Mouse (Mus musculus) heart, postnatal 0 days (tissue): ENCODE measurements around the gene Dnaaf3. TPM values are rescaled to one million over a fixed set of nuclear protein-coding genes. Genes with fewer than 3 reads are reported as not detected.

Experiments
- ATAC-seq: fragments of 200-750 bp; cut with Nextera tagmentation; 2 replicates; pipeline ENCODE4 v1.8.0; 2017; ENCODE audit warnings: low read depth, moderate number of reproducible peaks, moderate library complexity; ENCODE audit not compliant: insufficient read depth
- DNase-seq: peaks from one replicate; pipeline ENCODE4 v3.0.0-alpha.2; 2016; ENCODE audit warnings: low spot score
- H3K27ac ChIP-seq: fragments of 300-500 bp; sonication (generic); 2 replicates; pipeline ENCODE4 v1.5.1; 2014; ENCODE audit warnings: low read depth, mild to moderate bottlenecking
- H3K27me3 ChIP-seq: fragments of 300-500 bp; sonication (generic); 2 replicates; pipeline ENCODE4 v1.6.1; 2014; ENCODE audit warnings: low read length, mixed read lengths; ENCODE audit not compliant: control insufficient read depth, insufficient read depth
- H3K36me3 ChIP-seq: fragments of 300-500 bp; sonication (generic); replicated peaks from 2 replicates; pipeline ENCODE4 v1.6.1; 2014; ENCODE audit warnings: low read length, mixed read lengths; ENCODE audit not compliant: control insufficient read depth, insufficient read depth
- H3K4me1 ChIP-seq: fragments of 300-500 bp; sonication (generic); 2 replicates; pipeline ENCODE4 v1.6.1; 2014; ENCODE audit warnings: antibody characterized with exemption; ENCODE audit not compliant: control insufficient read depth, insufficient read depth
- H3K4me2 ChIP-seq: fragments of 300-500 bp; sonication (generic); 2 replicates; pipeline ENCODE4 v1.6.1; 2014; ENCODE audit warnings: low read depth, mild to moderate bottlenecking, low read length, moderate library complexity
- H3K4me3 ChIP-seq: fragments of 300-500 bp; sonication (generic); 2 replicates; pipeline ENCODE4 v1.5.1; 2014; ENCODE audit warnings: low read depth, low read length
- H3K9ac ChIP-seq: fragments of 300-500 bp; sonication (generic); replicated peaks from 2 replicates; pipeline ENCODE4 v1.6.1; 2014; ENCODE audit warnings: low read depth, low read length, mixed read lengths
- H3K9me3 ChIP-seq: fragments of 300-500 bp; sonication (generic); replicated peaks from 2 replicates; pipeline ENCODE4 v1.6.1; 2016; ENCODE audit warnings: low read length; ENCODE audit not compliant: control insufficient read depth
- CTCF ChIP-seq: IDR thresholded peaks from 2 replicates; pipeline ENCODE4 v1.5.1; 2016; ENCODE audit warnings: antibody characterized with exemption, control low read depth, low read depth
- EP300 ChIP-seq: IDR thresholded peaks from 2 replicates; pipeline ENCODE4 v1.6.1; 2016; ENCODE audit warnings: antibody characterized with exemption, low read depth
- WGBS: fragments of 180-500 bp; shearing (Covaris S2); extraction: QIAGEN DNeasy Blood & Tissue Kit; methylation state at CpG from one replicate; pipeline ENCODE4 v1.1.7; 2014; 5-methylcytosine and 5-hydroxymethylcytosine counted together
- microRNA-seq: library from miRNA; unstranded; fragments of <30 nt; microRNA quantifications from one replicate; pipeline ENCODE4, GENCODE M21; 2016
- polyA plus RNA-seq: library from polyadenylated mRNA; unstranded; fragments of >200 nt; fragmentation: Nextera tagmentation; extraction: Ambion mirVana; gene quantifications from 2 replicates; pipeline ENCODE4 v1.2.1, GENCODE M21; 2015
- total RNA-seq: library from RNA; depleted of rRNA; stranded (reverse); fragments of >200 nt; gene quantifications from 2 replicates; pipeline ENCODE4 v1.2.3, GENCODE M21; 2014; ENCODE audit warnings: low replicate concordance; rRNA removed

Gene Dnaaf3
- total and polyA plus RNA-seq, 2 experiments from 2014 or later, result 0.11 to 0.60 TPM

GRCm38 (mm10) chr7:4479674-4480073 lies 52.6 kb downstream of the Dnaaf3 start:
- no peaks in the 10 kb centered on the region for H3K9me3 ChIP-seq
- peaks cover 10% of the 10 kb centered on the region for H3K4me1 ChIP-seq
- no peaks in the 10 kb centered on the region for H3K27me3 ChIP-seq
- no peak overlapping the region for H3K4me2 ChIP-seq
- H3K4me3 ChIP-seq, result no peak overlapping the region
- H3K36me3 ChIP-seq, result peaks cover 40% of the 10 kb centered on the region
- H3K9ac ChIP-seq, result no peak overlapping the region
- peak; percentile 76 for TF ChIP-seq CTCF
- TF ChIP-seq EP300, result no peak
- WGBS, result 27% methylated on average over 6 of the region's 6 CpGs
- ATAC-seq, result no peak
- no peak for DNase-seq
- no peak overlapping the region for H3K27ac ChIP-seq

GRCm38 (mm10) chr7:4478796-4479291 lies 53.4 kb downstream of the Dnaaf3 start:
- Histone ChIP-seq H3K27ac (peak overlapping the region; percentile 92), H3K27me3 (0 out of 2 replicates have a peak, but pooled peaks cover 4% of the 10 kb centered on the region), H3K4me2 (peak overlapping the region; percentile 98), H3K4me3 (peak overlapping the region; percentile 61), H3K4me1 (peaks cover 10% of the 10 kb centered on the region), H3K9me3 (no peaks in the 10 kb centered on the region), H3K9ac (peak overlapping the region; percentile 69), H3K36me3 (peaks cover 32% of the 10 kb centered on the region)
- ATAC-seq, result peak; percentile 2; the same call in 1 of the 2 replicates
- DNase-seq, result no peak
- WGBS, result 3% methylated on average over 16 of the region's 16 CpGs
- TF ChIP-seq EP300, result no peak
- no peak for TF ChIP-seq CTCF

GRCm38 (mm10) chr7:4478021-4478795 lies 54.0 kb downstream of the Dnaaf3 start:
- Histone ChIP-seq H3K9me3 (no peaks in the 10 kb centered on the region), H3K4me2 (peak overlapping the region; percentile 98), H3K4me3 (peak overlapping the region; percentile 61), H3K27ac (peak overlapping the region; percentile 92), H3K4me1 (peaks cover 10% of the 10 kb centered on the region), H3K36me3 (peaks cover 25% of the 10 kb centered on the region), H3K27me3 (0 out of 2 replicates have a peak, but pooled peaks cover 6% of the 10 kb centered on the region), H3K9ac (peak overlapping the region; percentile 69)
- DNase-seq (peak; percentile 95), ATAC-seq (peak; percentile 94)
- TF ChIP-seq EP300 (0 out of 2 replicates have a peak, but pooled peaks have one; percentile 20), CTCF (0 out of 2 replicates have a peak, but pooled peaks have one; percentile 7)
- 3% methylated on average over 39 of the region's 39 CpGs for WGBS

- H3K4me1 ChIP-seq, result peaks cover 2% of the 10 kb centered on the region
- H3K9ac ChIP-seq, result no peak overlapping the region
- no peak overlapping the region for H3K4me3 ChIP-seq
- 14% methylated on average over 19 of the region's 19 CpGs for WGBS
- ATAC-seq (no peak), DNase-seq (no peak)
- H3K36me3 ChIP-seq, result no peaks in the 10 kb centered on the region
- TF ChIP-seq CTCF (no peak), EP300 (no peak)
- no peak overlapping the region for H3K4me2 ChIP-seq
- no peak overlapping the region for H3K27ac ChIP-seq
- H3K27me3 ChIP-seq, result peaks cover 23% of the 10 kb centered on the region
- no peaks in the 10 kb centered on the region for H3K9me3 ChIP-seq
Measured at GRCm38 (mm10) chr7:4473940-4474339, 58.3 kb downstream of the Dnaaf3 start.

Small RNA genes within 50 kb of the gene (microRNA-seq; reads per million reads assigned to microRNA genes)
- not detected for gene Gm23577

Other genes with a start within 250 kb of the Dnaaf3 start
- not detected in 2 replicates for gene Ncr1, start 194.7 kb downstream of the Dnaaf3 start, total RNA-seq
- not detected in 2 replicates for gene Ncr1, start 194.7 kb downstream of the Dnaaf3 start, polyA plus RNA-seq
- 0.08 TPM in 1 of 2 replicates, not detected in the other for gene Gp6, start 134.7 kb downstream of the Dnaaf3 start, total RNA-seq
- gene Gp6, start 134.7 kb downstream of the Dnaaf3 start, polyA plus RNA-seq, result 0.08 TPM in 1 of 2 replicates, not detected in the other
- 19.4 and 70.3 TPM in 2 replicates for gene Rdh13, start 86.8 kb downstream of the Dnaaf3 start, total RNA-seq
- gene Rdh13, start 86.8 kb downstream of the Dnaaf3 start, polyA plus RNA-seq, result 24.9 and 28.0 TPM in 2 replicates
- 0.88 and 6.1 TPM in 2 replicates for gene Eps8l1, start 71.8 kb downstream of the Dnaaf3 start, total RNA-seq
- gene Eps8l1, start 71.8 kb downstream of the Dnaaf3 start, polyA plus RNA-seq, result 1.00 and 4.0 TPM in 2 replicates
- gene Ppp1r12c, start 30.8 kb downstream of the Dnaaf3 start, total RNA-seq, result 89.1 and 105 TPM in 2 replicates
- 22.5 and 24.2 TPM in 2 replicates for gene Ppp1r12c, start 30.8 kb downstream of the Dnaaf3 start, polyA plus RNA-seq
- 27.4 and 28.3 TPM in 2 replicates for gene Tnnt1, start 16.1 kb downstream of the Dnaaf3 start, total RNA-seq
- 93.7 and 106 TPM in 2 replicates for gene Tnnt1, start 16.1 kb downstream of the Dnaaf3 start, polyA plus RNA-seq
- gene Tnni3, start 8.2 kb downstream of the Dnaaf3 start, total RNA-seq, result 4,764 and 5,473 TPM in 2 replicates
- 8,811 and 8,917 TPM in 2 replicates for gene Tnni3, start 8.2 kb downstream of the Dnaaf3 start, polyA plus RNA-seq
- 0.23 and 1.4 TPM in 2 replicates for gene Syt5, start 15.1 kb upstream of the Dnaaf3 start, total RNA-seq
- 0.70 and 0.92 TPM in 2 replicates for gene Syt5, start 15.1 kb upstream of the Dnaaf3 start, polyA plus RNA-seq
- not detected in 2 replicates for gene Ptprh, start 71.6 kb upstream of the Dnaaf3 start, total RNA-seq
- not detected in 2 replicates for gene Ptprh, start 71.6 kb upstream of the Dnaaf3 start, polyA plus RNA-seq
- gene Tmem86b, start 99.0 kb upstream of the Dnaaf3 start, total RNA-seq, result 4.8 and 11.5 TPM in 2 replicates
- gene Tmem86b, start 99.0 kb upstream of the Dnaaf3 start, polyA plus RNA-seq, result 0.33 and 0.82 TPM in 2 replicates
- 101 and 146 TPM in 2 replicates for gene Ppp6r1, start 126.6 kb upstream of the Dnaaf3 start, total RNA-seq
- 4.9 and 5.7 TPM in 2 replicates for gene Ppp6r1, start 126.6 kb upstream of the Dnaaf3 start, polyA plus RNA-seq
- 138 and 156 TPM in 2 replicates for gene Hspbp1, start 152.6 kb upstream of the Dnaaf3 start, total RNA-seq
- 69.8 and 72.9 TPM in 2 replicates for gene Hspbp1, start 152.6 kb upstream of the Dnaaf3 start, polyA plus RNA-seq
- gene Brsk1, start 158.2 kb upstream of the Dnaaf3 start, total RNA-seq, result 7.1 and 10.9 TPM in 2 replicates
- 0.22 and 0.36 TPM in 2 replicates for gene Brsk1, start 158.2 kb upstream of the Dnaaf3 start, polyA plus RNA-seq
- gene Tmem150b, start 192.8 kb upstream of the Dnaaf3 start, total RNA-seq, result 0.23 TPM in 1 of 2 replicates, not detected in the other
- not detected in 2 replicates for gene Tmem150b, start 192.8 kb upstream of the Dnaaf3 start, polyA plus RNA-seq
- 59.1 and 62.9 TPM in 2 replicates for gene Kmt5c, start 207.7 kb upstream of the Dnaaf3 start, total RNA-seq
- 38.3 and 42.9 TPM in 2 replicates for gene Kmt5c, start 207.7 kb upstream of the Dnaaf3 start, polyA plus RNA-seq
- gene Cox6b2, start 220.6 kb upstream of the Dnaaf3 start, total RNA-seq, result 20.8 TPM in 1 of 2 replicates, not detected in the other
- 27.1 and 27.8 TPM in 2 replicates for gene Cox6b2, start 220.6 kb upstream of the Dnaaf3 start, polyA plus RNA-seq
- gene Fam71e2, start 238.8 kb upstream of the Dnaaf3 start, total RNA-seq, result not detected in 2 replicates
- not detected in 2 replicates for gene Fam71e2, start 238.8 kb upstream of the Dnaaf3 start, polyA plus RNA-seq